Mouse (Mus musculus) olfactory bulb, adult 2 months (tissue): ENCODE data around the gene Polr2e.

ENCODE experiments used
- CTCF ChIP-seq: fragments of 200-500 bp; IDR thresholded peaks from 2 replicates; pipeline ENCODE4 v1.5.1; 2012; ENCODE audit warnings: low read depth, mild to moderate bottlenecking, low read length, moderate library complexity; ENCODE audit not compliant: insufficient read depth
- POLR2A ChIP-seq: fragments of 200-500 bp; IDR thresholded peaks from 2 replicates; pipeline ENCODE4 v1.6.1; 2012; ENCODE audit warnings: mild to moderate bottlenecking, low read depth, low read length, moderate library complexity; ENCODE audit not compliant: insufficient read depth

DNA sequence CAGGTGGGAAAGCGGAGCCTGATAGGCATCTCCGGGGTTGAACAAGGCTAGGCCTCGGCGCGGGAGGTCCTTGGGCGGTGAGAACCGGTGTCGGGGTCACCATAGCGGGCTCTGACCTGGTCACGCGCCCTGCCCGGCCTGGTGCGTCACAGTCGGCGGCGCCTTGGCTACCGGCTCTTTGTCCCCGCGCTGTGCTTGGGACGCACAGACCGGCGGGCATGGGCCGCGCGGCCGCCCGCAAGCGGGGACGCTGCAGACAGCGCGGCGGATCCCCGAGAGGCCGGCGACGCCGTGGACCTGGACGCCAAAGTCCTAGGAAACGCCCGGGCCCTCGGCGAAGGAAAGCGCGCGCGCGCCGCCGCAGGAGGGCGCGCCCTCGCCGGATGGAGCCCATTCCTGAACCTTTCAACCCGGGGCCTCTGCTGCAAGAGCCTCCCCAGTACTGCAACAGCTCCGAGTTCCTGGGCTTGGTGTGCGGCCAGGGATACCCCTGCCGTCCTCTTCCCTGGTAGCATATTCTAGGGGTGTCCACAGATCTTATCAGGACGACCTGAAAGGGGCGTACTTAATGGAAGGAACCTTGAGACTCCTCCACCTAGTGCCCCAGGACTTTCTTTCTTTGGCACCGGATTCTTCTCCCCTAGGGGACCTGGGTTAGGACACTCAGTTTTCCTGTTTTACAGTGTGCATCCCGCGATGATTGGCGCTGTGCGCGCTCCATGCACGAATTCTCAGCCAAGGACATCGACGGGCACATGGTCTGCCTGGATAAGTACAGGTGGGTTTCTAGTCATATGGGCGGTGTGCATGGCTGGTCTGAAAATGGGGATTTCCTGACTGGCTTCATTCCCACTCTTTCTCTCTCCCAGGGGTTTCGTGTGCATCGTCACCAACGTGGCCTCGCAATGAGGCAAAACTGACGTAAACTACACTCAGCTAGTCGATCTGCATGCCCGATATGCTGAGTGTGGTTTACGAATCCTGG, 14.5 kb upstream of the Polr2e start:
- no peak for TF ChIP-seq CTCF
- TF ChIP-seq POLR2A = no peak
